ENCODE assay signal across 8 mouse cellular contexts in the genomic region with DNA sequence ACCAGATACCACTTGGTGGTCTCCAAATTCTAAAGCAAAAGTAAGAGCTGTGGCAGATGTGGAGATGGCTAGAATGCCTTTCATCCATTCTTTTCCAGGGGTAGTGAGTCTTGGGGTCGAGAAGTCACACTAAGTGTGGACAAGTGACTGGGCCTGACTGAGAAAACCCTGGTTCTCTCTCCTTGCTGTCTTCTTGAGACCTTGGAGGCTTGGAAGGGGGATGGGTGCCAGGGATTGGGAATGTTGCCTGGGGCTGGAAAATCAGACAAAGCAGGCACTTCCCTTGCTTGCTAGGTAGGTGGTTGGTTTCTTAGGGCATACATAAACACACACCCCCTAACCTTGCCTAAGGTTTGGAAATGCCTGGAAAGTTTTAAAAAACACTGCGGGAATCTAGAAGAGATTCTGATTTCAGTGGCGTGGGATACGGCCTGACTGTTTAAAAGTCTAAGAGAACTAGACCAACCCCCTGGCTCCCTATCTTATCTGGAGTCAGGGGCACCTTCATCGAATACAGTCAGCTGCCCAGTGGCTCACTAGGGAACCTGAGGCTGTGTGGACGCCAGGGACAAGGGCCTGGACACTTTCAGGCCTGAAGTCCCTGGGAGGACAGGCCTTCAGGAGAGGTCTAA. TPM values are rescaled to one million over a fixed set of nuclear protein-coding genes. Genes with fewer than 3 reads are reported as not detected.
DNase-seq lines count a peak whose midpoint lies in the region; ATAC-seq and TF ChIP-seq lines count a peak whose summit lies in the region.

No protein-coding gene starts in this region.

- peak overlapping the region; percentile 83 for H3K4me2 ChIP-seq in heart, embryonic 13.5 days
- peak overlapping the region; percentile 54 for H3K4me2 ChIP-seq in embryonic facial prominence, embryonic 11.5 days (ENCODE audit: low read depth, low read length)
- H3K4me2 ChIP-seq in hindbrain, postnatal 0 days (ENCODE audit: low read depth, low read length), result peak overlapping the region; percentile 53
- H3K4me2 ChIP-seq in midbrain, embryonic 12.5 days (replicated peaks), result peak overlapping the region; percentile 64

- no peak for DNase-seq in heart, adult 9 months (ENCODE audit: low spot score in 2 of 2)
- no peak for DNase-seq in embryonic facial prominence, embryonic 11.5 days (ENCODE audit: low spot score)
- DNase-seq in hindbrain, postnatal 0 days (ENCODE audit: low spot score), result no peak
- no peak for DNase-seq in thymus, postnatal 10 days (ENCODE audit: low spot score in 2 of 2)
- DNase-seq in spleen, postnatal 10 days (ENCODE audit: low spot score in 2 of 2), result no peak

- H3K4me1 ChIP-seq in heart, embryonic 13.5 days, result peaks cover 66% of the 10 kb centered on the region
- peaks cover 5% of the 10 kb centered on the region for H3K4me1 ChIP-seq in embryonic facial prominence, embryonic 11.5 days (ENCODE audit: control insufficient read depth, insufficient read depth, low read length)
- H3K4me1 ChIP-seq in hindbrain, postnatal 0 days (ENCODE audit: insufficient read depth, low read length), result peaks cover 21% of the 10 kb centered on the region
- H3K4me1 ChIP-seq in midbrain, embryonic 12.5 days, result peaks cover 43% of the 10 kb centered on the region

- no peak for TF ChIP-seq CTCF in hindbrain, postnatal 0 days (IDR thresholded peaks at IDR 0.05; ENCODE audit: low read depth)

- H3K36me3 ChIP-seq in heart, embryonic 13.5 days, result peaks cover 24% of the 10 kb centered on the region
- H3K36me3 ChIP-seq in embryonic facial prominence, embryonic 11.5 days (replicated peaks; ENCODE audit: control insufficient read depth, insufficient read depth, low read depth, low read length), result no peaks in the 10 kb centered on the region
- H3K36me3 ChIP-seq in hindbrain, postnatal 0 days (ENCODE audit: insufficient read depth, low read length), result no peaks in the 10 kb centered on the region
- H3K36me3 ChIP-seq in midbrain, embryonic 12.5 days, result no peaks in the 10 kb centered on the region

- WGBS in heart, embryonic 13.5 days, result 15% methylated on average over 6 of the region's 6 CpGs
- 33% methylated on average over 6 of the region's 6 CpGs for WGBS in embryonic facial prominence, embryonic 11.5 days
- 40% methylated on average over 6 of the region's 6 CpGs for WGBS in hindbrain, postnatal 0 days
- WGBS in midbrain, embryonic 12.5 days, result 43% methylated on average over 6 of the region's 6 CpGs

- H3K9me3 ChIP-seq in heart, embryonic 13.5 days, result no peaks in the 10 kb centered on the region
- no peaks in the 10 kb centered on the region for H3K9me3 ChIP-seq in embryonic facial prominence, embryonic 11.5 days (replicated peaks; ENCODE audit: control insufficient read depth, low read length)
- no peaks in the 10 kb centered on the region for H3K9me3 ChIP-seq in hindbrain, postnatal 0 days (ENCODE audit: low read length)
- H3K9me3 ChIP-seq in midbrain, embryonic 12.5 days, result no peaks in the 10 kb centered on the region

- peak overlapping the region; percentile 58 for H3K4me3 ChIP-seq in heart, embryonic 13.5 days
- H3K4me3 ChIP-seq in embryonic facial prominence, embryonic 11.5 days (ENCODE audit: low read depth, low read length), result peak overlapping the region; percentile 40
- peak overlapping the region; percentile 35 for H3K4me3 ChIP-seq in hindbrain, postnatal 0 days (ENCODE audit: low read length)
- peak overlapping the region; percentile 43 for H3K4me3 ChIP-seq in midbrain, embryonic 12.5 days

- H3K9ac ChIP-seq in heart, embryonic 13.5 days, result peak overlapping the region; percentile 84
- peak overlapping the region; percentile 55 for H3K9ac ChIP-seq in embryonic facial prominence, embryonic 11.5 days (replicated peaks; ENCODE audit: low read length)
- H3K9ac ChIP-seq in hindbrain, postnatal 0 days (replicated peaks; ENCODE audit: low read length), result peak overlapping the region; percentile 34; the same call in 1 of the 2 replicates
- H3K9ac ChIP-seq in midbrain, embryonic 12.5 days (replicated peaks), result peak overlapping the region; percentile 62

- H3K27ac ChIP-seq in heart, embryonic 13.5 days (replicated peaks), result peak overlapping the region; percentile 98
- peak overlapping the region; percentile 14 for H3K27ac ChIP-seq in embryonic facial prominence, embryonic 11.5 days (replicated peaks; ENCODE audit: low read depth, low read length)
- peak overlapping the region; percentile 63 for H3K27ac ChIP-seq in hindbrain, postnatal 0 days
- H3K27ac ChIP-seq in midbrain, embryonic 12.5 days (replicated peaks), result peak overlapping the region; percentile 52; the same call in 1 of the 2 replicates

- peak; percentile 1; the same call in 1 of the 2 replicates for ATAC-seq in heart, embryonic 13.5 days (ENCODE audit: extremely low read depth, insufficient number of reproducible peaks, low FRiP score, low TSS enrichment)
- ATAC-seq in embryonic facial prominence, embryonic 11.5 days (replicated peaks; ENCODE audit: insufficient number of reproducible peaks, low FRiP score, low TSS enrichment, low read depth), result no peak; the same call in 1 of the 2 replicates
- ATAC-seq in hindbrain, postnatal 0 days, result no peak
- ATAC-seq in midbrain, embryonic 12.5 days (ENCODE audit: low FRiP score, low read depth), result no peak
- no peak for ATAC-seq in frontal cortex, adult (ENCODE audit: low TSS enrichment)

- no peaks in the 10 kb centered on the region for H3K27me3 ChIP-seq in heart, embryonic 13.5 days (replicated peaks)
- H3K27me3 ChIP-seq in embryonic facial prominence, embryonic 11.5 days (ENCODE audit: control insufficient read depth, insufficient read depth, low read length), result no peaks in the 10 kb centered on the region
- H3K27me3 ChIP-seq in hindbrain, postnatal 0 days (ENCODE audit: insufficient read depth, low read length), result no peaks in the 10 kb centered on the region
- H3K27me3 ChIP-seq in midbrain, embryonic 12.5 days, result no peaks in the 10 kb centered on the region

RNA-seq across cellular contexts. Expression of a gene that starts 3.8 kb away (rescaled TPM):
- polyA plus RNA-seq in heart, embryonic 13.5 days (2015; fragmentation: Nextera tagmentation; extraction: Ambion mirVana), result 63.3 and 69.8 TPM in 2 replicates
- polyA plus RNA-seq in embryonic facial prominence, embryonic 11.5 days (2014; fragmentation: Nextera tagmentation; extraction: Ambion mirVana), result 73.4 and 83.8 TPM in 2 replicates
- total RNA-seq in hindbrain, postnatal 0 days (2014; rRNA removed), result 95.9 and 108 TPM in 2 replicates
- 61.3 and 61.9 TPM in 2 replicates for polyA plus RNA-seq in hindbrain, postnatal 0 days (2015; fragmentation: Nextera tagmentation; extraction: Ambion mirVana)
- 50.4 and 55.3 TPM in 2 replicates for polyA plus RNA-seq in midbrain, embryonic 12.5 days (2016; fragmentation: Nextera tagmentation; extraction: Ambion mirVana)

RNA-seq across cellular contexts. Expression of a gene that starts 4.7 kb away (rescaled TPM):
- polyA plus RNA-seq in heart, embryonic 13.5 days (2015; fragmentation: Nextera tagmentation; extraction: Ambion mirVana), result 54.1 and 61.6 TPM in 2 replicates
- 35.1 and 37.5 TPM in 2 replicates for polyA plus RNA-seq in embryonic facial prominence, embryonic 11.5 days (2014; fragmentation: Nextera tagmentation; extraction: Ambion mirVana)
- 77.6 and 87.8 TPM in 2 replicates for total RNA-seq in hindbrain, postnatal 0 days (2014; rRNA removed)
- 55.5 and 55.9 TPM in 2 replicates for polyA plus RNA-seq in hindbrain, postnatal 0 days (2015; fragmentation: Nextera tagmentation; extraction: Ambion mirVana)
- 22.0 and 25.5 TPM in 2 replicates for polyA plus RNA-seq in midbrain, embryonic 12.5 days (2016; fragmentation: Nextera tagmentation; extraction: Ambion mirVana)

RNA-seq across cellular contexts. Expression of a gene that starts 14.3 kb away (rescaled TPM):
- polyA plus RNA-seq in heart, embryonic 13.5 days (2015; fragmentation: Nextera tagmentation; extraction: Ambion mirVana), result 44.5 and 49.3 TPM in 2 replicates
- 47.7 and 49.3 TPM in 2 replicates for polyA plus RNA-seq in embryonic facial prominence, embryonic 11.5 days (2014; fragmentation: Nextera tagmentation; extraction: Ambion mirVana)
- total RNA-seq in hindbrain, postnatal 0 days (2014; rRNA removed), result 148 and 223 TPM in 2 replicates
- 289 and 292 TPM in 2 replicates for polyA plus RNA-seq in hindbrain, postnatal 0 days (2015; fragmentation: Nextera tagmentation; extraction: Ambion mirVana)
- 119 and 134 TPM in 2 replicates for polyA plus RNA-seq in midbrain, embryonic 12.5 days (2016; fragmentation: Nextera tagmentation; extraction: Ambion mirVana)

RNA-seq across cellular contexts. Expression of a gene that starts 28.8 kb away (rescaled TPM):
- polyA plus RNA-seq in heart, embryonic 13.5 days (2015; fragmentation: Nextera tagmentation; extraction: Ambion mirVana), result not detected in 2 replicates
- polyA plus RNA-seq in embryonic facial prominence, embryonic 11.5 days (2014; fragmentation: Nextera tagmentation; extraction: Ambion mirVana), result 0.42 TPM in 1 of 2 replicates, not detected in the other
- total RNA-seq in hindbrain, postnatal 0 days (2014; rRNA removed), result 0.22 and 2.1 TPM in 2 replicates
- polyA plus RNA-seq in hindbrain, postnatal 0 days (2015; fragmentation: Nextera tagmentation; extraction: Ambion mirVana), result 0.68 and 0.99 TPM in 2 replicates
- 0.26 and 0.54 TPM in 2 replicates for polyA plus RNA-seq in midbrain, embryonic 12.5 days (2016; fragmentation: Nextera tagmentation; extraction: Ambion mirVana)

RNA-seq across cellular contexts. Expression of a gene that starts 36.8 kb away (rescaled TPM):
- polyA plus RNA-seq in heart, embryonic 13.5 days (2015; fragmentation: Nextera tagmentation; extraction: Ambion mirVana), result 128 and 139 TPM in 2 replicates
- 119 and 128 TPM in 2 replicates for polyA plus RNA-seq in embryonic facial prominence, embryonic 11.5 days (2014; fragmentation: Nextera tagmentation; extraction: Ambion mirVana)
- total RNA-seq in hindbrain, postnatal 0 days (2014; rRNA removed), result 145 and 147 TPM in 2 replicates
- 306 and 316 TPM in 2 replicates for polyA plus RNA-seq in hindbrain, postnatal 0 days (2015; fragmentation: Nextera tagmentation; extraction: Ambion mirVana)
- 184 and 185 TPM in 2 replicates for polyA plus RNA-seq in midbrain, embryonic 12.5 days (2016; fragmentation: Nextera tagmentation; extraction: Ambion mirVana)

Comparison
In these comparisons a context has a peak if more than half of its experiments do, and no peak if none do; other contexts are left out.
1. H3K27ac ChIP-seq: peak in every context shown above with its lines; median percentile 98 in heart, embryonic 13.5 days; 63 in hindbrain, postnatal 0 days; 52 in midbrain, embryonic 12.5 days; 14 in embryonic facial prominence, embryonic 11.5 days.
2. H3K9ac ChIP-seq: peak in every context shown above with its lines; median percentile 84 in heart, embryonic 13.5 days; 62 in midbrain, embryonic 12.5 days; 55 in embryonic facial prominence, embryonic 11.5 days; 34 in hindbrain, postnatal 0 days.